Mouse (Mus musculus) brain, embryonic 14.5 days (tissue): ENCODE measurements around the gene Gbp2.

ENCODE experiments used
- CTCF ChIP-seq: fragments of 200-500 bp; IDR thresholded peaks from 2 replicates; pipeline ENCODE4 v1.5.1; 2012; ENCODE audit warnings: inconsistent platforms, mild to moderate bottlenecking, moderate library complexity, borderline replicate concordance; ENCODE audit not compliant: insufficient read depth, insufficient read length; ENCODE audit errors: extremely low read depth
- POLR2A ChIP-seq: fragments of 200-500 bp; IDR thresholded peaks from 2 replicates; pipeline ENCODE4 v1.6.1; 2012; ENCODE audit warnings: mild to moderate bottlenecking, inconsistent platforms, borderline replicate concordance; ENCODE audit not compliant: poor library complexity, insufficient read depth, insufficient read length, severe bottlenecking; ENCODE audit errors: extremely low read depth

- no peak for TF ChIP-seq POLR2A
- no peak for TF ChIP-seq CTCF
Observed at GRCm38 (mm10) chr3:142674607-142675006, 54.2 kb downstream of the Gbp2 start.
